15 mouse cellular contexts compared by ENCODE assay signal in the genomic region with DNA sequence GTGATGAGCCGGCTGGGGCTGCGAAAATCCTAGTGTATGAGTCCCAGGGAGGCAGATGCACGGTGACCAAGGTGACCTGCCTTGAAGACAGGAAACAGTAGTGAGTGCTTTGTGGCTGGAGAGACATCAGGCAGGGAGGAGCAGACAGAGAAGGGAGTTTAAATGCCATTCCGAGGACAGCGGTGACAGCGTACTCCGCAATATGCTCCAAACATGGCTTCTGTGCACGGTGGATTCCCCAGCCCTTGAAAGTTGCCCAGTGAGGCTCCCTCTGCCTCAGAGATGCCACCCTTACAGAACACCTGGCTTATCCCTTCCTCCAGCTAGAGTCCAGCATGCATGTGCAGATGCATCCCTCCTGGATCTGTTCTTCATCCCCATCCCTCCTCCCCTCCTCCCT. TPM values are rescaled to one million over a fixed set of nuclear protein-coding genes. Genes with fewer than 3 reads are reported as not detected.
DNase-seq lines count a peak whose midpoint lies in the region; ATAC-seq and TF ChIP-seq lines count a peak whose summit lies in the region.
"Had no signal": no experiment of that assay in that cellular context is flagged by ENCODE, and none has a peak within 500 bp of the region (broad histone marks: within the 10 kb centered on the region; RNA-seq: fewer than 3 reads in every experiment).

No protein-coding gene starts in this region.

- H3K9me3 ChIP-seq in midbrain, embryonic 10.5 days (replicated peaks), result no peaks in the 10 kb centered on the region
- no peaks in the 10 kb centered on the region for H3K9me3 ChIP-seq in midbrain, embryonic 14.5 days (ENCODE audit: control insufficient read depth, low read length)
- H3K9me3 ChIP-seq in hindbrain, embryonic 15.5 days, result no peaks in the 10 kb centered on the region
- H3K9me3 ChIP-seq in stomach, postnatal 0 days (ENCODE audit: control insufficient read depth, low read length), result no peaks in the 10 kb centered on the region
- H3K9me3 ChIP-seq: embryonic facial prominence, embryonic 13.5 days; liver, embryonic 13.5 days had no signal

- no peak for TF ChIP-seq EP300 in stomach, postnatal 0 days (optimal IDR thresholded peaks at IDR 0.05)

- no peak for TF ChIP-seq CTCF in olfactory bulb, adult 2 months (IDR thresholded peaks at IDR 0.05; ENCODE audit: insufficient read depth, low read depth, low read length)
- TF ChIP-seq CTCF in stomach, postnatal 0 days (IDR thresholded peaks at IDR 0.05; ENCODE audit: low read depth), result no peak

- H3K9ac ChIP-seq in midbrain, embryonic 14.5 days (replicated peaks; ENCODE audit: low read length), result no peak overlapping the region
- no peak overlapping the region for H3K9ac ChIP-seq in hindbrain, embryonic 15.5 days
- H3K9ac ChIP-seq in stomach, postnatal 0 days (ENCODE audit: low read length), result no peak overlapping the region
- H3K9ac ChIP-seq: embryonic facial prominence, embryonic 13.5 days; liver, embryonic 13.5 days had no signal

- no peak for TF ChIP-seq POLR2A in olfactory bulb, adult 2 months (IDR thresholded peaks at IDR 0.05; ENCODE audit: insufficient read depth, low read depth, low read length)

- H3K4me3 ChIP-seq in midbrain, embryonic 10.5 days, result no peak overlapping the region
- H3K4me3 ChIP-seq in midbrain, embryonic 14.5 days (replicated peaks; ENCODE audit: low read depth, low read length), result no peak overlapping the region
- no peak overlapping the region for H3K4me3 ChIP-seq in hindbrain, embryonic 15.5 days
- H3K4me3 ChIP-seq in olfactory bulb, adult 2 months (ENCODE audit: insufficient read depth, low read depth, low read length), result no peak overlapping the region
- H3K4me3 ChIP-seq in stomach, postnatal 0 days (ENCODE audit: low read depth, low read length), result no peak overlapping the region
- H3K4me3 ChIP-seq: embryonic facial prominence, embryonic 13.5 days; liver, embryonic 13.5 days had no signal

- ATAC-seq in midbrain, embryonic 14.5 days (ENCODE audit: low FRiP score, low TSS enrichment), result no peak
- no peak for ATAC-seq in hindbrain, embryonic 15.5 days (ENCODE audit: low FRiP score, low read depth)
- no peak for ATAC-seq in stomach, postnatal 0 days (ENCODE audit: low FRiP score, low TSS enrichment)

- DNase-seq in cerebellum, adult 9-10 months, result peak; percentile 44
- DNase-seq in cerebellum, adult 11 months, result no peak
- no peak for DNase-seq in midbrain, embryonic 10.5 days (ENCODE audit: low spot score)
- DNase-seq in midbrain, embryonic 14.5 days, result no peak
- DNase-seq in kidney, postnatal 4 days, result no peak
- no peak for DNase-seq in stomach, postnatal 0 days (ENCODE audit: low spot score)
- DNase-seq: kidney, adult 11 months; left cerebral cortex, postnatal 4 days; right cerebral cortex, postnatal 4 days; thymus, adult 2 months had no signal

- H3K27ac ChIP-seq in midbrain, embryonic 10.5 days (replicated peaks), result peak overlapping the region; percentile 82
- no peak overlapping the region; the same call in none of the 2 replicates for H3K27ac ChIP-seq in midbrain, embryonic 14.5 days (replicated peaks; ENCODE audit: low read depth, low read length)
- H3K27ac ChIP-seq in hindbrain, embryonic 15.5 days (replicated peaks), result peak overlapping the region; percentile 27; the same call in 1 of the 2 replicates
- H3K27ac ChIP-seq in olfactory bulb, adult 2 months (ENCODE audit: insufficient read depth, low read depth, low read length), result peak overlapping the region; percentile 29; the same call in 1 of the 2 replicates
- H3K27ac ChIP-seq in stomach, postnatal 0 days (replicated peaks), result no peak overlapping the region
- H3K27ac ChIP-seq: embryonic facial prominence, embryonic 13.5 days; liver, embryonic 13.5 days had no signal

- 72% methylated on average over 8 of the region's 8 CpGs for WGBS in midbrain, embryonic 10.5 days
- WGBS in midbrain, embryonic 14.5 days, result 60% methylated on average over 8 of the region's 8 CpGs
- 52% methylated on average over 8 of the region's 8 CpGs for WGBS in hindbrain, embryonic 15.5 days
- 46% methylated on average over 8 of the region's 8 CpGs for WGBS in olfactory bulb, adult 2 months
- WGBS in stomach, postnatal 0 days, result 67% methylated on average over 8 of the region's 8 CpGs

- H3K4me1 ChIP-seq in midbrain, embryonic 10.5 days, result peaks cover 70% of the 10 kb centered on the region
- peaks cover 51% of the 10 kb centered on the region for H3K4me1 ChIP-seq in midbrain, embryonic 14.5 days (ENCODE audit: control insufficient read depth, insufficient read depth, low read length)
- peaks cover 59% of the 10 kb centered on the region for H3K4me1 ChIP-seq in hindbrain, embryonic 15.5 days (replicated peaks)
- H3K4me1 ChIP-seq in olfactory bulb, adult 2 months (ENCODE audit: control insufficient read depth, insufficient read depth, low read length), result peaks cover 74% of the 10 kb centered on the region
- H3K4me1 ChIP-seq in stomach, postnatal 0 days (replicated peaks; ENCODE audit: control insufficient read depth, insufficient read depth), result no peaks in the 10 kb centered on the region

- H3K27me3 ChIP-seq in midbrain, embryonic 10.5 days (ENCODE audit: low read depth, poor library complexity, severe bottlenecking), result peaks cover 29% of the 10 kb centered on the region
- peaks cover 3% of the 10 kb centered on the region; the same call in 1 of the 2 replicates for H3K27me3 ChIP-seq in midbrain, embryonic 14.5 days (ENCODE audit: control insufficient read depth, insufficient read depth, low read length)
- H3K27me3 ChIP-seq in hindbrain, embryonic 15.5 days, result no peaks in the 10 kb centered on the region
- no peaks in the 10 kb centered on the region for H3K27me3 ChIP-seq in stomach, postnatal 0 days (ENCODE audit: control insufficient read depth, insufficient read depth, low read length)
- H3K27me3 ChIP-seq: liver, embryonic 13.5 days had no signal

- H3K36me3 ChIP-seq in midbrain, embryonic 10.5 days, result no peaks in the 10 kb centered on the region
- H3K36me3 ChIP-seq in midbrain, embryonic 14.5 days (ENCODE audit: control insufficient read depth, insufficient read depth, low read length), result no peaks in the 10 kb centered on the region
- no peaks in the 10 kb centered on the region for H3K36me3 ChIP-seq in hindbrain, embryonic 15.5 days
- no peaks in the 10 kb centered on the region for H3K36me3 ChIP-seq in stomach, postnatal 0 days (ENCODE audit: control insufficient read depth, insufficient read depth, low read length)

- no peak overlapping the region for H3K4me2 ChIP-seq in midbrain, embryonic 14.5 days (ENCODE audit: low read length)
- no peak overlapping the region for H3K4me2 ChIP-seq in hindbrain, embryonic 15.5 days
- no peak overlapping the region for H3K4me2 ChIP-seq in stomach, postnatal 0 days (replicated peaks; ENCODE audit: low read depth)
- H3K4me2 ChIP-seq: embryonic facial prominence, embryonic 13.5 days; heart, embryonic 11.5 days; liver, embryonic 13.5 days had no signal

RNA-seq across cellular contexts. Expression of a gene that starts 45.0 kb away (rescaled TPM):
- polyA plus RNA-seq in midbrain, embryonic 10.5 days (2016; fragmentation: Nextera tagmentation; extraction: Ambion mirVana), result 3.5 and 5.4 TPM in 2 replicates
- polyA plus RNA-seq in midbrain, embryonic 14.5 days (2014; fragmentation: Nextera tagmentation; extraction: Ambion mirVana), result 3.6 and 5.0 TPM in 2 replicates
- polyA plus RNA-seq in hindbrain, embryonic 15.5 days (2015; fragmentation: Nextera tagmentation; extraction: Ambion mirVana), result 5.3 and 8.2 TPM in 2 replicates
- polyA plus RNA-seq in olfactory bulb, adult 2 months (2012; ENCODE audit: insufficient read depth, insufficient read length, low replicate concordance, missing spikeins), result not detected in 2 replicates
- 19.9 and 21.2 TPM in 2 replicates for polyA plus RNA-seq in stomach, postnatal 0 days (2015; fragmentation: Nextera tagmentation; extraction: Ambion mirVana)

Comparison
In these comparisons a context has a peak if more than half of its experiments do, and no peak if none do; other contexts are left out.
1. H3K27ac ChIP-seq: peak in midbrain, embryonic 10.5 days (single experiment), hindbrain, embryonic 15.5 days (single experiment) and olfactory bulb, adult 2 months (single experiment); none in midbrain, embryonic 14.5 days (single experiment) and stomach, postnatal 0 days (single experiment).